Mouse (Mus musculus): ENCODE results near the gene Dnajb13. TPM values are rescaled to one million over a fixed set of nuclear protein-coding genes. Genes with fewer than 3 reads are reported as not detected.
"Not testable (repeated sequence)": the region's sequence is repeated elsewhere in the genome, so short reads cannot be mapped to it uniquely, and the experiment has no call there.

The Dnajb13 gene
- polyA plus RNA-seq, 1 experiment, result 1.7 TPM

DNA sequence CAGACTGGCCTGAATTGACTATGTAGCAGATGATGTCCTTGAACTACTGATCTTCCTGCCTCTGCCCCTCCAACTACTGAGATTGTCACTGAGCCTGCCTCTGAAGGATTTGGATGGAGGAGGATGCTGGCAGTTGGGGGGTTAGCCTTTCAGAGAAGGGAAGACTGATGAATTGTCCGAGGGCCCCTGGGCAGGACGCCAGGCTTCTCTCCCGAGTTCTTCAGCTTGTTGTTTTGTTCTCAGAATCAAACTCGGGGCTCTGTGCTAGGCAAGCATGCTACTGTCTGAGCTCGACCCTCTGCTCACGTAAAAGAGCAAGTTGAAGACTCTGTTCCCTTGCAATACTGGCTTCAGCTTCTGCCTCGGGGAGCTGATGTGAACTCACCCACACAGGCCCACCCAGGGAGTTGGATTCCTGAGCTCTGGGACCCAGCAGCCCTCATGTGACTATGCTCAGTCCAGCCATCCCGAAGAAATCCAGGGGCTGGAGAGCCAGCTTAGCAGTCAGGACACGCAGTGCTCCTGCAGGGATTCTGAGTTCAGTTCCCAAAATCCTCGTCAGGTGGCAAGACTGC lies 26.2 kb downstream of the Dnajb13 start:
- no peak for DNase-seq (ENCODE audit: low spot score)

DNA sequence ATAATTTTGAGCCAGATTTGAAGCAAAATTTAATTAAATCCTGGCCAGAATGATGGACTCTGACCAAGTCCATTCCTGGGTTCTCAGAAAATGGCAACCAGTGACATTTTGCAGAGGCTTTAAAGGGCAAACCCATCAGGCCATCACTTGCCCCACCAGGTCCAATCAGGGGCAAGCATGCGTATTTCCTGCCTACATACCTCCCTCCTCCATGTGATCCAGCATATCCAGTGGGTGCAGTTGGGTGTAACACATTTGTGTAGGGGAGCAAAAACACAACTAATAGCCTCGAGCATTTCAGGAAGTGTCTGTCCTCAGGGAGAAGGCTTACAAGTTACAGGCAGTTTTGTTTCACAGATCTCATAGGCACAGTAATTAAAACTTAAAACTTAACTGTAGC lies 27.5 kb downstream of the Dnajb13 start:
- DNase-seq (ENCODE audit: low spot score), result no peak

DNA sequence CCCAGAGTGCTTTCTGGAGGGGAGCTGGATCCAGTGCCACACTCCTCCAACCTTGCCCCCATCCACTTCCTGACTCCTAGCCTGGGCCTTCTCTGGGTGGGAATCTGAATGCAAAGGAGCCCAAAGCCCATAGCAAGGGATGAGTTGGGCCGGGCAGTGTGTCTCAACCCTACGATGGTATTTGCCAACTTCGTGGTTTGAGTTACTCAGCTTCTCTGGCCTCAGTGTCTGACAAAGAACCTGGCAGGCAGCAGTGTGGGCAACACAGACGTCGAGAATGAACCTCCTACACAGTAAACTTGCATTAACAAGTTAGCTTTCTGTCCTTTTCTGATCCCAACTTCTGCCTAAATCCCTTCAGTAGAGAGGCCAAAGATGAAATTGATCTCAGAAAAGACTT lies 30.3 kb downstream of the Dnajb13 start:
- no peak for DNase-seq (ENCODE audit: low spot score)

GRCm38 (mm10) chr7:100482046-100482445 lies 32.7 kb downstream of the Dnajb13 start:
- not testable (repeated sequence) for DNase-seq (ENCODE audit: low spot score)

DNA sequence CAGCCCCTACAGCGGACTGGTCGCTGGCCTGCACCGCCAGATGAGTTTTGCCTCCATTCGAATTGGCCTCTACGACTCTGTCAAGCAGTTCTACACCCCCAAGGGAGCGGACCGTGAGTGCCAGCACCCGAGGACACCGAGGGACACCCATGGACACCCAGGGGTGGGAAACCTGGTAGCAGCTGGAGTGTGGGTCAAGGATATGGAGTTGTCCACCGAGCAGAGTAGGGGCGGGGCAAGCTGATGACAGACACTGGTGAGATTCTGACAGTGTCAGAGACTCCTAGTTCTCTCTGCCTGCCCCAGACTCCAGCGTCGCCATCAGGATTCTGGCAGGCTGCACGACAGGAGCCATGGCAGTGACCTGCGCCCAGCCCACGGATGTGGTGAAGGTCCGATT lies 34.6 kb downstream of the Dnajb13 start:
- no peak for DNase-seq (ENCODE audit: low spot score)

GRCm38 (mm10) chr7:100479823-100480164 lies 35.0 kb downstream of the Dnajb13 start:
- no peak for DNase-seq (ENCODE audit: low spot score)

GRCm38 (mm10) chr7:100479100-100479822 lies 35.5 kb downstream of the Dnajb13 start:
- DNase-seq (ENCODE audit: low spot score), result no peak

DNA sequence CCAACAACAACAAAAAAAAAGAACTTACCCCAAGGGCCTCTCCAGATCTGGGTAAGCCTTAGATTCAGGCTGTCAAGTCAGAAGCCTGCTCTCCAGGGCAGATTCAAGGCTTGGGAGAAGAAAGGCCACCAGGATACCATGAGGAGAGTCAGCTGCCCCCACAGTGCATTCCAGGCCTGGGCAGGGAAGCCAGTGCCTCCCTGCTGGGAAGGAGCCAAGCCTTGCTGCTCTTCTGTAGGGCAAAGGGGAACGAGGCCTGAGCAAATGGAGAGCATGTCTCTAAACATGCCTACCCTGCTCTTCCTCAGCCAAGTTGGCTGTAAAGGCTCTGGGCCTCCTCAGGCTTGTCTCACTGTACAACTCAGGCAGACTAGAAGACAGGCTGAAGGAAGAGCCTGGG lies 40.1 kb downstream of the Dnajb13 start:
- no peak for DNase-seq (ENCODE audit: low spot score)

DNA sequence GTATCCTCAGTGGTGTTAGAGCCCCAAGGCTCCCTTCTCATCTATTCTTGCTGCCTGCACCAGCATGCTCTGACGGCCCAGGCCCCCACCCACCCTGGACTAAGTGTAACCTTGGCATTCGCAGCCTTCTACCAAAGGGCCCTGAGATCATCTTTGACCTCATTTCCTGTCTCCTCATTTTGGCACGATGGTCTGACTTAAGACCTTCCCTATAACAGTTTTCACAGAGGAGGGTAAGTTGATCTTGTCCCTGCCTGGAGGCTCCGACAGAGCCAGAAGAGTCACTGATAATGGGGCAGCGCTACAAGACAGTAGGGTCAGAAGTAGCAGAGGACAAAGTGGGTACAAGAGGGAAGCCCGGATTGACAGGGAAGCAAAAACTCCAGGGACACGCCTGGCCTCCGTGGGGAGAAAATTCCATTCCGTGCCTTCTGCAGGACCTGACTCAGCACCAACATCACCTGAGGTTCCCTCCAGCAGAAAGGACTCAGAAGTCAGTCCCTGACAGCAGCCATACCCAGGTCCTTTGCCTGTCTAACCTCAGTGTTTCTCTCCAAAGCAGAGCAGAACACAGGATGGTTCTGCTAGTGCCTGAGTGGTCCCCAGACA lies 40.8 kb downstream of the Dnajb13 start:
- no peak for DNase-seq (ENCODE audit: low spot score)

- DNase-seq (ENCODE audit: low spot score), result no peak
Measured at GRCm38 (mm10) chr7:100472777-100473176, 42.0 kb downstream of the Dnajb13 start, which contains the start of gene Ucp3. Gene Ucp3 (plus strand): TSS chr7:100472990.

- DNase-seq (ENCODE audit: low spot score), result no peak
Measured at GRCm38 (mm10) chr7:100471407-100471797, 43.4 kb downstream of the Dnajb13 start.

- DNase-seq (ENCODE audit: low spot score), result no peak
Measured at GRCm38 (mm10) chr7:100470796-100471406, 43.9 kb downstream of the Dnajb13 start.

GRCm38 (mm10) chr7:100469502-100469901 lies 45.3 kb downstream of the Dnajb13 start:
- DNase-seq (ENCODE audit: low spot score), result no peak

DNA sequence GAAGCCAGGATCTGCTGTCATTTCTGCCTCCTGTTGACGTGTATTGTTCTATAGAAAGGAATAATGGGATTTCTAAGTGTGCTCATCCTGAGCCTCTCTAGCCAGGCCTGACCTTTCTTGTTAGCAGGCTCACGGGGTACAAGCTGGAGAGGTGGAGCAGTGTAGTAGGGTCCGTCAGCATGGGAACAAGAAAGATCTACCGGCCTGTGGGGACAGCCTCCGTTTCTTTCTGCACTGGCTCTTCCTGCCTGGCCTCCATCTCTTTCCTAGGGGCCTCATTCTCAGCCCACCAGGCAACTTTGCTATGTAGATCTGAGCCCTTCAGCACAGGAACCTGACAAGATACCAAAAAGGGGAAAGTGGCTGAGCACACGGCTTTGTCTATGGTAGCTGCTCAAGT lies 46.0 kb downstream of the Dnajb13 start:
- DNase-seq (ENCODE audit: low spot score), result no peak

DNA sequence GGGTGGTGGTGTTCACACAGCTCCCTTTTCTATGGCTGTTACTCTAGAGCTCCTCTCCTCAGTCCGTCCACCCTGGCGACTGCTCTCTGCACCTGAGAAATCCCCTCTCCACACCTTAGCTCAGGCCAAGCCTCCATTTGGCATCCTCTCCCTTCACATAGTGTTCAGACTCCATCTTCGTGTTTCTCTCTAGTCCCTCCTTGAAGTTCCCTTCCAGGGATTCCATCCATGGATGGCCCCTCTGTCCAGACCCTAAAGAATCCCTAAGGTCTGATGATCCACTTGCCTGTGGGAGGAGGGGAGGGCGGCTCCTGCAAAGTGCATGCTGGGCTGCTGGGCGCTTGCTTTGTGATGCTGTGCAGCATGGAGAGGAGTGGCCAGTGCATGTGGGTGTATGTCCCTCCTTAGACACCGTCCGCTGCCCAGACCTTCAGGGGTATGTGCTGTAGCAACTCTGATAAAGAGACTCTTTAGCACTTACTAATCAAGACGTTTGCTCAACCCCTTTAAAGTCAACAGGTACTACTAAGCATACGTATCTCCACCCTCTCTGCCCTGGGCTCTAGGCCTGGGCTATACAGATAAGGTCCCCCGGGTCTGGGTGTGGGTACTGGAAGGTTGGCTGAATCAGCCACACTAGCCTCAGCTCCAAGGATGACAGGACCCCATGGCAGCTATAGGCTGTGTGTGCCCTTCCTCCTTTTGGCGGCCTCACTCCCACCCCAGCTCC lies 47.8 kb downstream of the Dnajb13 start:
- no peak for DNase-seq (ENCODE audit: low spot score)

GRCm38 (mm10) chr7:100465656-100466309 lies 49.0 kb downstream of the Dnajb13 start:
- peak; percentile 77 for DNase-seq (ENCODE audit: low spot score)

- DNase-seq (ENCODE audit: low spot score), result no peak
Measured at GRCm38 (mm10) chr7:100465248-100465647, 49.5 kb downstream of the Dnajb13 start.

DNA sequence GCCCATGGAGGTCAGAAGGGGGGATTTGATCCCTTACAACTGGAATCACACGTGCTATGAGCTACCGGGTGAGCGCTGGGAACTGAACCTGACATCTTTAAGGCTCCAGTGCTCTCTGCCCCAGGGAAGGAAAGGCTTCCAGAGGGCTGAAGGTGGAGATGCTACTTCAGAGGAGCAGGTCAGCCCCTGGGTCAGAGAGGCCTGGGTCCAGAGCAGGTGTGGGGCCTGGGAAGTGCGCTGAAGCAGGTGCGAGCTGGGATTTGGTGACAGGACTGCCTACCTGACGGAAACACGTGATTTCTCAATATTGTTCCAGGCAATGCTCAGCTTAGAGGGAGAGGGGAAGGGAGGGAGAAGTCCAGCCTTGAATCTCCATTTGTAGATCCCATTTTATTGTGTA lies 50.5 kb downstream of the Dnajb13 start:
- DNase-seq (ENCODE audit: low spot score), result no peak

- DNase-seq (ENCODE audit: low spot score), result no peak
Measured at GRCm38 (mm10) chr7:100463757-100464156, 51.0 kb downstream of the Dnajb13 start.

DNA sequence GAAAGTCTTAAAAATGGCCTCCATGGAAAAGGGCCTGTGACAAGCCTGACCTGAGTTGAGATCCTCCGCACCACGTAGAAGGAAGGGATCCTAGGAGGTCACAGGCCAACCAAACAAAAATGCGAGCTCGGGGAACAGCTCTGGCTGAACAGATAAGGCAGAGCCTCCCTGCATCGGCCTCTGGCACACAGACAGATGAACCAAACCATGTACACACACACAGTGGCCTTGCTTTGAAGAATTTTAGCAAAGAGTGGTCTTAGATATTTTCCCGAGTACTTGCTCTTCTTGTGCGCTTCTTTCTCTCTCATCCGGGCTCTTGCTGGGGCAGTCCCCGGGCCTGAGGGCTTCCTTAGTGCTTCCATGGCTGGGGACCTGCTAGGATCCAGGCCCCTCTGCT lies 51.6 kb downstream of the Dnajb13 start:
- DNase-seq (ENCODE audit: low spot score), result no peak

DNA sequence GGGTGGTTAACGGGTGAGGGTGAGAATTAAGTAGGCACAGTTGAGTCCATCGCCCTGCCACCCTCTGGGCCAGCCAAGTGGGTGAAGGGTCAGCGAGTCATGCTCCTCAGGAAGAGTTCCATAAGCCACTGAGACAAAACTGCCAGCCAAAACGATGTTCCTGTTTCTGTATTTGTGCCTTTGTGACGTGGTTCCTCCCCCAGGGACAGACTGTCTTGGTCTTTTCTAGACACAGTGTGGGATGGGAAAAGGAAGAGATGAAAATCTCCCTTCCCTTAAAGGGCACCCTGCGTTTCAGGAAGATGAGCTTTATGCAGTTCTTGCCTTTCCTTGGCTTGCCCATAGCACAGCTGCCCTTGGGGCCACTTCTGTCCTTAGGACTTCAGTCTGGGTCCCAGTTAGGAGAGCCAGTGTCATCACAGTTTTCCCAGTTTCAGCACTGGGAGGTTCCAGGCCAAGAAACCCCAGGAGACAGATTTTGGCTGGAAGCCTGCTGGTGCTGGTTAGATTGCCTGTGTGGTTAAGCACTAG lies 53.1 kb downstream of the Dnajb13 start:
- no peak for DNase-seq (ENCODE audit: low spot score)
